ENCODE assay signal across 22 mouse cellular contexts in the genomic region with DNA sequence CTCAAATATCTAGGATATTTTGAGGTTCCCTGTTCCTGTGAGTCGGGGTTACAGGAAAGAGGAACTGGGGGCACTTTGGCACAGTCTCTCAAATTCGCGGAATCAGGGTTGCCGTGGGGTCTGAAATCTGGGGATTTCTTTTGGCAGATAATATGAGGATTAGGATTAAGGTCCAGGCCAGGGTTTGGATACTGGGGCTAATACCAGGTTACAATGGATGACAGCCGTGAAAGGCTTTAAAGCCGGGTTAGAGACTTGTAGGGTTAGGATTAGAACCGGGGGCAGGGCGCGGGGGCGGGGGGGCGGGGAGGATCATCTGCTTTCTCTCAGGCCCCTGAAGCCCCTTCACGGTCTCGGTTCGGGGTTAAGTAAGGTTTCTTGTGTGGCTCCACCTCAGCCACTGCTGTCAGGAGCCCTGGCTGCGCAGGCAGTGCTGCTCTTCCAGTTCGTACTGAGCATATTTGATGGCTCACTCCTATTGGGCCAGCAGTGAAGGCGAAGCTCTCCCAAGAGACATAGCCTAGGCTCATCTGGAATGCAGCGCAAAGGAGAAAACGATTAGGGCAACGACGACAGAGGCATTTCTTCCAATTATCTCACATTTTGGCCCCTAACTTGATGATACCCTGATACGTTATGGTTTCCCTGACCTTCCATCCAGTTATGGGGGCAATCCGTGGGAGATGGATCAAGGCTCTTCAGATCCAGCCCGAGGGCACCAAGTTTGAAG. TPM values are rescaled to one million over a fixed set of nuclear protein-coding genes. Genes with fewer than 3 reads are reported as not detected.
DNase-seq lines count a peak whose midpoint lies in the region; ATAC-seq lines count a peak whose summit lies in the region.
"Had no signal": no experiment of that assay in that cellular context is flagged by ENCODE, and none has a peak within 500 bp of the region (broad histone marks: within the 10 kb centered on the region; RNA-seq: fewer than 3 reads in every experiment).

No protein-coding gene starts in this region.

- H3K9ac ChIP-seq in midbrain, embryonic 15.5 days: no peak overlapping the region
- H3K9ac ChIP-seq: forebrain, embryonic 13.5 days; hindbrain, embryonic 12.5 days; hindbrain, embryonic 15.5 days had no signal

- H3K27ac ChIP-seq in midbrain, embryonic 10.5 days (replicated peaks): no peak overlapping the region
- no peak overlapping the region for H3K27ac ChIP-seq in midbrain, embryonic 15.5 days
- H3K27ac ChIP-seq: forebrain, embryonic 10.5 days; forebrain, embryonic 13.5 days; hindbrain, embryonic 12.5 days; hindbrain, embryonic 15.5 days had no signal

- peaks cover 30% of the 10 kb centered on the region for H3K4me1 ChIP-seq in midbrain, embryonic 10.5 days
- peaks cover 6% of the 10 kb centered on the region for H3K4me1 ChIP-seq in midbrain, embryonic 15.5 days

- H3K9me3 ChIP-seq in midbrain, embryonic 10.5 days (replicated peaks): no peaks in the 10 kb centered on the region
- no peaks in the 10 kb centered on the region for H3K9me3 ChIP-seq in midbrain, embryonic 15.5 days
- H3K9me3 ChIP-seq: forebrain, embryonic 10.5 days; forebrain, embryonic 13.5 days; hindbrain, embryonic 12.5 days; hindbrain, embryonic 15.5 days had no signal

- 50% methylated on average over 24 of the region's 24 CpGs for WGBS in midbrain, embryonic 10.5 days
- WGBS in midbrain, embryonic 15.5 days: 35% methylated on average over 24 of the region's 24 CpGs

- no peak for ATAC-seq in midbrain, embryonic 15.5 days (replicated peaks)
- ATAC-seq in megakaryocyte, adult 5-6 weeks (ENCODE audit: poor library complexity, severe bottlenecking): peak; percentile 21; the same call in 1 of the 2 replicates
- ATAC-seq: activated CD4-positive, CD25-positive, alpha-beta regulatory T cell, adult 4 months; CD4-positive, CD25-positive, alpha-beta regulatory T cell, adult 4 months; forebrain, embryonic 13.5 days; forebrain, embryonic 16.5 days had no signal

- H3K36me3 ChIP-seq in midbrain, embryonic 10.5 days: no peaks in the 10 kb centered on the region
- no peaks in the 10 kb centered on the region for H3K36me3 ChIP-seq in midbrain, embryonic 15.5 days (replicated peaks)
- H3K36me3 ChIP-seq: forebrain, embryonic 10.5 days; hindbrain, embryonic 12.5 days; hindbrain, embryonic 15.5 days had no signal

- H3K27me3 ChIP-seq in midbrain, embryonic 10.5 days (ENCODE audit: low read depth, poor library complexity, severe bottlenecking): peaks cover 78% of the 10 kb centered on the region
- no peaks in the 10 kb centered on the region for H3K27me3 ChIP-seq in midbrain, embryonic 15.5 days (replicated peaks)
- H3K27me3 ChIP-seq: forebrain, embryonic 13.5 days; hindbrain, embryonic 12.5 days; hindbrain, embryonic 15.5 days had no signal

- H3K4me2 ChIP-seq in midbrain, embryonic 15.5 days: no peak overlapping the region
- H3K4me2 ChIP-seq: forebrain, embryonic 13.5 days; heart, embryonic 11.5 days; hindbrain, embryonic 12.5 days; hindbrain, embryonic 15.5 days had no signal

- no peak overlapping the region for H3K4me3 ChIP-seq in midbrain, embryonic 10.5 days
- no peak overlapping the region for H3K4me3 ChIP-seq in midbrain, embryonic 15.5 days
- H3K4me3 ChIP-seq: forebrain, embryonic 10.5 days; forebrain, embryonic 13.5 days; hindbrain, embryonic 12.5 days; hindbrain, embryonic 15.5 days had no signal

- peak; percentile 22 for DNase-seq in midbrain, embryonic 10.5 days (ENCODE audit: low spot score)
- peak; percentile 26 for DNase-seq in ZHBTc4 (ENCODE audit: low read depth, low spot score)
- peak; percentile 70 for DNase-seq in retina, postnatal 1 day
- no peak for DNase-seq in frontal cortex, postnatal 36 days (ENCODE audit: low spot score in 2 of 2)
- DNase-seq in layer of hippocampus, adult 8-10 months (ENCODE audit: low spot score in 2 of 2): no peak
- DNase-seq in ovary, postnatal 14 days (ENCODE audit: low spot score): no peak
- DNase-seq: adrenal gland, postnatal 10 days; adrenal gland, postnatal 36 days; cerebellum, postnatal 36 days; gastrocnemius, postnatal 10 days; gastrocnemius, postnatal 36 days; heart, adult 11 months had no signal

RNA-seq across cellular contexts. Expression of gene Zfand3, which starts 5.8 kb away (rescaled TPM):
- 68.1 and 80.5 TPM in 2 replicates for polyA plus RNA-seq in midbrain, embryonic 10.5 days (2016; fragmentation: Nextera tagmentation; extraction: Ambion mirVana)
- polyA plus RNA-seq in midbrain, embryonic 15.5 days (2015; fragmentation: Nextera tagmentation; extraction: Ambion mirVana): 51.0 and 58.0 TPM in 2 replicates
- total RNA-seq in megakaryocyte, adult 5-6 weeks (2015): 34.5 and 36.9 TPM in 2 replicates
- total RNA-seq in megakaryocyte, adult 5-6 weeks (2017): 28.4 and 29.2 TPM in 2 replicates
- total RNA-seq in layer of hippocampus, adult 8-10 months (2022): 100 to 1,000 TPM; 100 to 122 (median 109) TPM

RNA-seq across cellular contexts. Expression of gene Mdga1, which starts 28.8 kb away (rescaled TPM):
- polyA plus RNA-seq in midbrain, embryonic 10.5 days (2016; fragmentation: Nextera tagmentation; extraction: Ambion mirVana): 4.3 and 6.2 TPM in 2 replicates
- polyA plus RNA-seq in midbrain, embryonic 15.5 days (2015; fragmentation: Nextera tagmentation; extraction: Ambion mirVana): 19.6 and 22.0 TPM in 2 replicates
- 3.4 and 5.2 TPM in 2 replicates for total RNA-seq in megakaryocyte, adult 5-6 weeks (2015)
- total RNA-seq in megakaryocyte, adult 5-6 weeks (2017): 1.1 and 2.1 TPM in 2 replicates
- total RNA-seq in layer of hippocampus, adult 8-10 months (2022): 10 to 100 TPM; 51.9 to 62.7 (median 57.1) TPM
- polyA plus RNA-seq: activated CD4-positive, CD25-positive, alpha-beta regulatory T cell, adult 4 months; CD4-positive, CD25-positive, alpha-beta regulatory T cell, adult 4 months had no signal

Comparison
In these comparisons a context has a peak if more than half of its experiments do, and no peak if none do; other contexts are left out.
1. DNase-seq: peak in midbrain, embryonic 10.5 days (single experiment), ZHBTc4 (single experiment) and retina, postnatal 1 day (single experiment); none in frontal cortex, postnatal 36 days (0 of 2), layer of hippocampus, adult 8-10 months (0 of 2) and ovary, postnatal 14 days (single experiment).
2. RNA of gene Mdga1, which starts 28.8 kb away (total RNA-seq): 51.9 to 62.7 TPM in layer of hippocampus, adult 8-10 months; 1.1 to 5.2 TPM in megakaryocyte, adult 5-6 weeks; every median in the first group is over 4 times any median in the second.